Mouse (Mus musculus): Measurements from ENCODE around the gene Shank1. TPM values are rescaled to one million over a fixed set of nuclear protein-coding genes. Genes with fewer than 3 reads are reported as not detected.

Shank1 gene
- polyA plus RNA-seq, 1 experiment = 0.10 TPM

GRCm38 (mm10) chr7:44391831-44392230 lies 81.8 kb downstream of the Shank1 start:
- no peak overlapping the region for H3K4me3 ChIP-seq
- H3ac ChIP-seq (ENCODE audit: control insufficient read depth, insufficient read length) = no peak overlapping the region
- H3K4me2 ChIP-seq (ENCODE audit: low read depth) = no peak overlapping the region
- peaks cover 85% of the 10 kb centered on the region for H3K27me3 ChIP-seq (ENCODE audit: control insufficient read depth, insufficient read depth, insufficient read length)
- TF ChIP-seq USF1 (IDR thresholded peaks at IDR 0.05; ENCODE audit: low read depth) (no peak), MAX (IDR thresholded peaks at IDR 0.05; ENCODE audit: low read depth) (no peak), CEBPB (IDR thresholded peaks at IDR 0.05; ENCODE audit: insufficient read depth, poor library complexity, severe bottlenecking) (no peak), POLR2A (IDR thresholded peaks at IDR 0.05; ENCODE audit: insufficient read length, low read depth) (no peak), E2F4 (IDR thresholded peaks at IDR 0.05; ENCODE audit: insufficient read depth) (no peak), TCF12 (IDR thresholded peaks at IDR 0.05; ENCODE audit: insufficient read depth, poor library complexity, severe bottlenecking) (no peak), REST (IDR thresholded peaks at IDR 0.05; ENCODE audit: insufficient read depth, insufficient read length) (no peak), MYOD1 (IDR thresholded peaks at IDR 0.05; ENCODE audit: control insufficient read depth in 1 of 3, insufficient read length in 2 of 3, low read depth in 2 of 3) (no peak), SRF (IDR thresholded peaks at IDR 0.05; ENCODE audit: control insufficient read depth, insufficient read length, low read depth) (no peak), MYOG (IDR thresholded peaks at IDR 0.05; ENCODE audit: control insufficient read depth in 1 of 3, insufficient read depth in 1 of 3, insufficient read length in 2 of 3, low read depth in 2 of 3) (no peak), TCF3 (IDR thresholded peaks at IDR 0.05; ENCODE audit: insufficient read length, low read depth) (no peak), POLR2AphosphoS2 (IDR thresholded peaks at IDR 0.05; ENCODE audit: insufficient read length, low read depth) (no peak)
- H3K36me3 ChIP-seq (ENCODE audit: control insufficient read depth, insufficient read depth) = no peaks in the 10 kb centered on the region
- H3K79me2 ChIP-seq (ENCODE audit: control insufficient read depth, insufficient read depth) = no peaks in the 10 kb centered on the region

GRCm38 (mm10) chr7:44392341-44392740 lies 82.3 kb downstream of the Shank1 start:
- Histone ChIP-seq H3K27me3 (ENCODE audit: control insufficient read depth, insufficient read depth, insufficient read length) (peaks cover 84% of the 10 kb centered on the region), H3K79me2 (ENCODE audit: control insufficient read depth, insufficient read depth) (no peaks in the 10 kb centered on the region), H3K4me3 (no peak overlapping the region)

GRCm38 (mm10) chr7:44393284-44393683 lies 83.2 kb downstream of the Shank1 start:
- H3K36me3 ChIP-seq (ENCODE audit: control insufficient read depth, insufficient read depth) = no peaks in the 10 kb centered on the region
- H3K79me2 ChIP-seq (ENCODE audit: control insufficient read depth, insufficient read depth) = no peaks in the 10 kb centered on the region
- no peak for TF ChIP-seq USF1 (IDR thresholded peaks at IDR 0.05; ENCODE audit: low read depth)
- no peak for TF ChIP-seq POLR2A (IDR thresholded peaks at IDR 0.05; ENCODE audit: insufficient read length, low read depth)
- no peak for TF ChIP-seq TCF12 (IDR thresholded peaks at IDR 0.05; ENCODE audit: insufficient read depth, poor library complexity, severe bottlenecking)
- TF ChIP-seq MAX (IDR thresholded peaks at IDR 0.05; ENCODE audit: low read depth) = no peak
- TF ChIP-seq POLR2AphosphoS2 (IDR thresholded peaks at IDR 0.05; ENCODE audit: insufficient read length, low read depth) = no peak
- no peak for TF ChIP-seq MYOG (IDR thresholded peaks at IDR 0.05; ENCODE audit: control insufficient read depth in 1 of 3, insufficient read depth in 1 of 3, insufficient read length in 2 of 3, low read depth in 2 of 3)
- TF ChIP-seq MYOD1 (IDR thresholded peaks at IDR 0.05; ENCODE audit: control insufficient read depth in 1 of 3, insufficient read length in 2 of 3, low read depth in 2 of 3) = no peak
- no peak for TF ChIP-seq CEBPB (IDR thresholded peaks at IDR 0.05; ENCODE audit: insufficient read depth, poor library complexity, severe bottlenecking)
- no peak overlapping the region for H3ac ChIP-seq (ENCODE audit: control insufficient read depth, insufficient read length)
- peaks cover 78% of the 10 kb centered on the region for H3K27me3 ChIP-seq (ENCODE audit: control insufficient read depth, insufficient read depth, insufficient read length)
- H3K4me2 ChIP-seq (ENCODE audit: low read depth) = no peak overlapping the region
- no peak overlapping the region for H3K4me3 ChIP-seq

More at GRCm38 (mm10) chr7:44392341-44392740, 82.3 kb downstream of the Shank1 start:
- Histone ChIP-seq H3K36me3 (ENCODE audit: control insufficient read depth, insufficient read depth) (no peaks in the 10 kb centered on the region), H3ac (ENCODE audit: control insufficient read depth, insufficient read length) (no peak overlapping the region), H3K4me2 (ENCODE audit: low read depth) (no peak overlapping the region)
- TF ChIP-seq CEBPB (IDR thresholded peaks at IDR 0.05; ENCODE audit: insufficient read depth, poor library complexity, severe bottlenecking) (no peak), MYOD1 (IDR thresholded peaks at IDR 0.05; ENCODE audit: control insufficient read depth in 1 of 3, insufficient read length in 2 of 3, low read depth in 2 of 3) (no peak), TCF12 (IDR thresholded peaks at IDR 0.05; ENCODE audit: insufficient read depth, poor library complexity, severe bottlenecking) (no peak), POLR2A (IDR thresholded peaks at IDR 0.05; ENCODE audit: insufficient read length, low read depth) (no peak), MAX (IDR thresholded peaks at IDR 0.05; ENCODE audit: low read depth) (no peak), MYOG (IDR thresholded peaks at IDR 0.05; ENCODE audit: control insufficient read depth in 1 of 3, insufficient read depth in 1 of 3, insufficient read length in 2 of 3, low read depth in 2 of 3) (no peak), POLR2AphosphoS2 (IDR thresholded peaks at IDR 0.05; ENCODE audit: insufficient read length, low read depth) (no peak), USF1 (IDR thresholded peaks at IDR 0.05; ENCODE audit: low read depth) (no peak), REST (IDR thresholded peaks at IDR 0.05; ENCODE audit: insufficient read depth, insufficient read length) (no peak), SRF (IDR thresholded peaks at IDR 0.05; ENCODE audit: control insufficient read depth, insufficient read length, low read depth) (no peak), TCF3 (IDR thresholded peaks at IDR 0.05; ENCODE audit: insufficient read length, low read depth) (no peak), E2F4 (IDR thresholded peaks at IDR 0.05; ENCODE audit: insufficient read depth) (no peak)

- Histone ChIP-seq H3ac (ENCODE audit: control insufficient read depth, insufficient read length) (no peak overlapping the region), H3K36me3 (ENCODE audit: control insufficient read depth, insufficient read depth) (no peaks in the 10 kb centered on the region), H3K4me2 (ENCODE audit: low read depth) (no peak overlapping the region), H3K79me2 (ENCODE audit: control insufficient read depth, insufficient read depth) (no peaks in the 10 kb centered on the region), H3K27me3 (ENCODE audit: control insufficient read depth, insufficient read depth, insufficient read length) (peaks cover 47% of the 10 kb centered on the region), H3K4me3 (no peak overlapping the region)
- TF ChIP-seq MYOG (IDR thresholded peaks at IDR 0.05; ENCODE audit: control insufficient read depth in 1 of 3, insufficient read depth in 1 of 3, insufficient read length in 2 of 3, low read depth in 2 of 3) = no peak
- no peak for TF ChIP-seq POLR2AphosphoS2 (IDR thresholded peaks at IDR 0.05; ENCODE audit: insufficient read length, low read depth)
- TF ChIP-seq E2F4 (IDR thresholded peaks at IDR 0.05; ENCODE audit: insufficient read depth) = no peak
- no peak for TF ChIP-seq USF1 (IDR thresholded peaks at IDR 0.05; ENCODE audit: low read depth)
- no peak for TF ChIP-seq REST (IDR thresholded peaks at IDR 0.05; ENCODE audit: insufficient read depth, insufficient read length)
- TF ChIP-seq TCF3 (IDR thresholded peaks at IDR 0.05; ENCODE audit: insufficient read length, low read depth) = no peak
- no peak for TF ChIP-seq CEBPB (IDR thresholded peaks at IDR 0.05; ENCODE audit: insufficient read depth, poor library complexity, severe bottlenecking)
- TF ChIP-seq MAX (IDR thresholded peaks at IDR 0.05; ENCODE audit: low read depth) = no peak
- TF ChIP-seq MYOD1 (IDR thresholded peaks at IDR 0.05; ENCODE audit: control insufficient read depth in 1 of 3, insufficient read length in 2 of 3, low read depth in 2 of 3) = no peak
- no peak for TF ChIP-seq TCF12 (IDR thresholded peaks at IDR 0.05; ENCODE audit: insufficient read depth, poor library complexity, severe bottlenecking)
- no peak for TF ChIP-seq POLR2A (IDR thresholded peaks at IDR 0.05; ENCODE audit: insufficient read length, low read depth)
- TF ChIP-seq SRF (IDR thresholded peaks at IDR 0.05; ENCODE audit: control insufficient read depth, insufficient read length, low read depth) = no peak
These were observed 88.5 kb downstream of the Shank1 start for GRCm38 (mm10) chr7:44398570-44398969.
